Mouse (Mus musculus) kidney, embryonic 16.5 days (tissue): Measurements from ENCODE around the gene Nrg4. TPM values are rescaled to one million over a fixed set of nuclear protein-coding genes. Genes with fewer than 3 reads are reported as not detected.
"Not testable (repeated sequence)": the region's sequence is repeated elsewhere in the genome, so short reads cannot be mapped to it uniquely, and the experiment has no call there.

ENCODE experiments used
- ATAC-seq: fragments of 200-750 bp; cut with Nextera tagmentation; 2 replicates; pipeline ENCODE4 v1.8.0; 2017; ENCODE audit warnings: moderate TSS enrichment; ENCODE audit not compliant: low FRiP score, low TSS enrichment
- H3K27ac ChIP-seq: fragments of 300-500 bp; sonication (generic); 2 replicates; pipeline ENCODE4 v1.5.1; 2014; ENCODE audit warnings: low read length
- H3K27me3 ChIP-seq: fragments of 300-500 bp; sonication (generic); 2 replicates; pipeline ENCODE4 v1.6.1; 2014; ENCODE audit warnings: low read length, control low read depth, mixed read lengths; ENCODE audit not compliant: insufficient read depth
- H3K36me3 ChIP-seq: fragments of 300-500 bp; sonication (generic); 2 replicates; pipeline ENCODE4 v1.6.1; 2014; ENCODE audit warnings: low read length, control low read depth, mixed read lengths; ENCODE audit not compliant: insufficient read depth
- H3K4me1 ChIP-seq: fragments of 300-500 bp; sonication (generic); 2 replicates; pipeline ENCODE4 v1.6.1; 2014; ENCODE audit warnings: low read length, control low read depth, mixed read lengths; ENCODE audit not compliant: insufficient read depth
- H3K4me2 ChIP-seq: fragments of 300-500 bp; sonication (generic); replicated peaks from 2 replicates; pipeline ENCODE4 v1.6.1; 2014; ENCODE audit warnings: low read depth, low read length
- H3K4me3 ChIP-seq: fragments of 300-500 bp; sonication (generic); 2 replicates; pipeline ENCODE4 v1.5.1; 2014; ENCODE audit warnings: mild to moderate bottlenecking, low read length
- H3K9ac ChIP-seq: fragments of 300-500 bp; sonication (generic); replicated peaks from 2 replicates; pipeline ENCODE4 v1.6.1; 2014; ENCODE audit warnings: low read length
- H3K9me3 ChIP-seq: fragments of 300-500 bp; sonication (generic); 2 replicates; pipeline ENCODE4 v1.6.1; 2016; ENCODE audit warnings: low read length, control low read depth
- WGBS: fragments of 180-500 bp; shearing (Covaris S2); extraction: QIAGEN DNeasy Blood & Tissue Kit; methylation state at CpG from one replicate; pipeline ENCODE4 v1.1.7; 2014; 5-methylcytosine and 5-hydroxymethylcytosine counted together
- polyA plus RNA-seq: library from polyadenylated mRNA; unstranded; fragments of >200 nt; fragmentation: Nextera tagmentation; extraction: Ambion mirVana; gene quantifications from 2 replicates; pipeline ENCODE4 v1.2.1, GENCODE M21; 2015

The Nrg4 gene
- polyA plus RNA-seq, 1 experiment from 2014 or later, result 0.71 TPM

DNA sequence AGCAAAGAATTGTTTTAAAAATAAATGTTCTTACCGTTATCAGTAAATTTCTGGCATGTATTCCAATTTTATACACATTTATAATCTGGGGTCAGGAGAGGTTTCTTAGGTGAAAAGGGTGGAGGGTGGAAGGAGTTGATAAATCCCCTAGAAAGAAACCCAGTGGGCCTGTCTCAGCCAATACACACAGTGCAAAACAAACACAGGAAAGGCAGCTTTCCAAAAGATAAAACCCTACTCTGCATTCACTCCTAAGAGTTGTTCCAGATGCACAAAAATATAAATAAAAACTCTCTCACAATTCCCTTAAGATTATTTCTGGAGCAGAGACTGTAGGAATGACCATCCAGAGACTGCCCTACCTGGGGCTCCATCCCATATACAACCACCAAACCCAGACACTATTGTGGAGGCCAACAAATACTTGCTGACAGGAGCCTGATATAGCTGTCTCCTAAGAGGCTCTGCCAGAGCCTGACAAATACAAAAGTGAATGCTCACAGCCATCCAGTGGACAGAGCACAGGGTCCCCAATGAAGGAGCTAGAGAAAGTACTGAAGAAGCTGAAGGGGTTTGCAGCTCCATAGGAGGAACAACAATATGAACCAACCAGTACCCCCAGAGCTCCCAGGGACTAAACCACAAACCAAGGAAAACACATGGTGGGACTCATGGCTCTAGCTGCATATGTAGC lies 81.4 kb downstream of the Nrg4 start:
- not testable (repeated sequence) for H3K4me1 ChIP-seq, H3K9me3 ChIP-seq, H3K9ac ChIP-seq, ATAC-seq, H3K27ac ChIP-seq, H3K27me3 ChIP-seq, H3K4me3 ChIP-seq, H3K36me3 ChIP-seq, H3K4me2 ChIP-seq
- 73% methylated on average over 1 of the region's 1 CpGs for WGBS

GRCm38 (mm10) chr9:55244079-55244478 lies 82.6 kb downstream of the Nrg4 start:
- Histone ChIP-seq H3K36me3 (no peaks in the 10 kb centered on the region), H3K27ac (no peak overlapping the region), H3K4me2 (no peak overlapping the region), H3K4me3 (no peak overlapping the region), H3K4me1 (no peaks in the 10 kb centered on the region), H3K27me3 (0 out of 2 replicates have a peak, but pooled peaks cover 3% of the 10 kb centered on the region), H3K9me3 (no peaks in the 10 kb centered on the region), H3K9ac (no peak overlapping the region)
- no peak for ATAC-seq
- 76% methylated on average over 3 of the region's 3 CpGs for WGBS

DNA sequence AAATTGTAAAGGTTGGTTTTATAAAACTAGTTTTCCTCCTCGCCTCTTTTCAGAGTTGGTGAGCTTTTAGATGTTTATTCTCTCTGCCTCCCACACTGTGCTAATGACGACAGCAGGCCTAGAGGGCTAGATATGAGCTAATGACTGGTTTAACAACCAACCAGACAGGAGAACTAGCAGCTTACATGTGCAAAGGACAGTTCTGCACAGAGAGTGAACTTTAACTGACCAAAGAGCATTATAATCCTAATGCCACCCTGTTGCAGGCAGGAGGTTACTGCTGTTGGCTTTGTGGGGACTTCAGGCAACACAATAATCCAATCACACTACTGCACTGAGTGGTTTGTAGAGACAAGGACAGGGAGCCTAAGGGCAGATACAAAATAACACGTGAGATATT lies 83.4 kb downstream of the Nrg4 start:
- H3K27me3 ChIP-seq, result 0 out of 2 replicates have a peak, but pooled peaks cover 3% of the 10 kb centered on the region
- H3K27ac ChIP-seq, result no peak overlapping the region
- H3K36me3 ChIP-seq, result no peaks in the 10 kb centered on the region
- no peak for ATAC-seq
- H3K9ac ChIP-seq, result no peak overlapping the region
- 77% methylated on average over 3 of the region's 3 CpGs for WGBS
- no peak overlapping the region for H3K4me3 ChIP-seq
- H3K9me3 ChIP-seq, result no peaks in the 10 kb centered on the region
- no peak overlapping the region for H3K4me2 ChIP-seq
- H3K4me1 ChIP-seq, result no peaks in the 10 kb centered on the region

DNA sequence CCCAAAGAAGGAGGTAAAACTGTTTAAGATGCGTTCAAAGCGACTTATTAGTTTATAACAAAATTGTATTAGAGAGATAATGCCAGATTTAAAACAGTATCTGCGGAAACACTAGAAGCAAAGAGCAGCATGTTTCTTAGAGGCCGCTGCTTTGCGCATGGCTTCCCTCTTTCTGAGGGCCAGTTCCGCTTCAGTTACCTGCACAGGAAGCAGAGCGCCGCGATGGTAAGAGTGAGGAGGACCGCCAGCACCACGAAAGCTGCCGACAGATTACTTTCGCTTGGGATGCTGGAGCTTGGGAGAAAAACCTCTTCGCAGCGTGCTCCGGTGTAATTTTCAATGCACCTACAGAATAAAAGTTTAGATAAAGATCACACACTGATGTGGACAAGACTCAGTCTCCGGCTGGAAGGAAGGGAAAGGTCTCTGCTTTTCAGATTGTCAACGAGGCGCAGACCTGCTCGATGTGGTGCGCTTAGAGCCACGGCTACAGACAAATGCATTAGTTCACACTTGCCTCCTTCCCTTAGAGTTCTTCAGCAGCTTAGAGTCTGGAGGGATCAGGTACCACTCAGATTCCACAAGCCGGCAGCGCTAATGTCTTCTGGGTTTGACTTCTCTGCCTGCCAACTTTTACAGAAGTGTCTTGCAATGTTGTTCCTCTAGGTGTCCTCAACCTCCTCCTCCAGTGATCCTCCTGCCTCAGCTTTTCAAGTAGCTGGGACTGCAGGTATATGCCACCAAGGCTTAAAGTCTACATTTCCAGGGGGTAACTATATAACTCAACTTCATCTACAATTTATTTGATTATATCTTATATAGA lies 84.6 kb downstream of the Nrg4 start:
- H3K27me3 ChIP-seq, result 0 out of 2 replicates have a peak, but pooled peaks cover 3% of the 10 kb centered on the region
- H3K36me3 ChIP-seq, result no peaks in the 10 kb centered on the region
- WGBS, result 38% methylated on average over 24 of the region's 24 CpGs
- no peaks in the 10 kb centered on the region for H3K9me3 ChIP-seq
- no peaks in the 10 kb centered on the region for H3K4me1 ChIP-seq
- H3K27ac ChIP-seq, result no peak overlapping the region
- peak overlapping the region; percentile 47 for H3K4me2 ChIP-seq
- H3K9ac ChIP-seq, result no peak overlapping the region
- no peak for ATAC-seq
- H3K4me3 ChIP-seq, result peak overlapping the region; percentile 32

- no peak for ATAC-seq
- no peak overlapping the region for H3K4me2 ChIP-seq
- no peak overlapping the region for H3K27ac ChIP-seq
- WGBS, result 86% methylated on average over 5 of the region's 5 CpGs
- no peak overlapping the region for H3K9ac ChIP-seq
- H3K4me1 ChIP-seq, result no peaks in the 10 kb centered on the region
- no peaks in the 10 kb centered on the region for H3K36me3 ChIP-seq
- H3K27me3 ChIP-seq, result 0 out of 2 replicates have a peak, but pooled peaks cover 3% of the 10 kb centered on the region
- H3K4me3 ChIP-seq, result no peak overlapping the region
- H3K9me3 ChIP-seq, result no peaks in the 10 kb centered on the region
Measured at GRCm38 (mm10) chr9:55240852-55241251, 85.8 kb downstream of the Nrg4 start.

DNA sequence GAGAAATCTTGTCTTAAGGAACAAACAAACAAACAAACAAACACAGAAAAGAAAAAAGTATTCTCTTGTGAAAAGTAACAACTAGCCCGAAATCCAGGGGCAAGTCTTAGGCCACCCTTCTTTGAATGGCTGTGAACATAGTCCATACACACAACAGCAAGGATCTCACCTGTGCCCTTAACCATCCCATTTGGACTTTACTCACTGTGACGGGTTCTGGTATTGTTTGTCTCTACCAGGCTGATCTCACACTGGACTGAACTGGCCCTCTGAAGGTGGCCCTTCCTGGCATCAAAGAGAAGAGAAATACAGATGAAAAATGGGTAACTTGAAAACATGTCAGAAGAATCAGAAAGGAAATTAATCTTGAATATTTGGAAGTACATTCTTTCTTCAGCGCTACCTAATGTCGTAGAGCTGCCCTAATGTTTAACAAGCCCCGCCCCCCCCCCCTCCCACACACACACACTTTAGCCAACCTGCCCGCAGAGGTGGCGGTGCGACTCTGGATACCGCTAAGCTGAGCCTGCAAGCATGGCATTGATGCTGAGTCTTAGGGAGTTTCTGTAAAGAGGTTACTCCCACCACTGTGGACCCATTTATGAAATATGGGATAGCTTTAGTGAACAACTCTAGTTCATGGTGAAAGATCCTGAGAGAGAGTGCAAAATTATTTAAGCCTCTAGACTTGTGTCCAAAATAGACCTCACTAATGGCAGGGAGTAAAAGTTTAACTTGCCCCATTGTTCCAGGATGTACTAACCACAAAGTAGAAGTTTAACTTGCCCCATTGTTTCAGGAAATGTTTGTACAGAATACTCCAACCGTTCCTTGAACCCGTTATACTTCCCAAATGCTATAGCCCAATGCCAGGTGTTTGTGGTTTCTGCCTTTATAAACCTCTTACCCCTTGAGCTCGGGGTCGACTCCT lies 90.1 kb downstream of the Nrg4 start:
- no peak overlapping the region for H3K9ac ChIP-seq
- no peak overlapping the region for H3K4me3 ChIP-seq
- 0 out of 2 replicates have a peak, but pooled peaks cover 3% of the 10 kb centered on the region for H3K27me3 ChIP-seq
- 0 out of 2 replicates have a peak, but pooled peaks cover 3% of the 10 kb centered on the region for H3K9me3 ChIP-seq
- H3K36me3 ChIP-seq, result no peaks in the 10 kb centered on the region
- ATAC-seq, result no peak
- H3K27ac ChIP-seq, result no peak overlapping the region
- 68% methylated on average over 13 of the region's 13 CpGs for WGBS
- no peak overlapping the region for H3K4me2 ChIP-seq
- no peaks in the 10 kb centered on the region for H3K4me1 ChIP-seq

- H3K9ac ChIP-seq, H3K9me3 ChIP-seq, ATAC-seq, H3K27ac ChIP-seq, H3K4me3 ChIP-seq, H3K4me1 ChIP-seq, H3K27me3 ChIP-seq, H3K36me3 ChIP-seq: not testable (repeated sequence)
- WGBS, result 48% methylated on average over 11 of the region's 11 CpGs
- 0 out of 2 replicates have a peak overlapping the region, but pooled peaks have one; percentile 18 for H3K4me2 ChIP-seq
Measured at GRCm38 (mm10) chr9:55233076-55233475, 93.6 kb downstream of the Nrg4 start.

DNA sequence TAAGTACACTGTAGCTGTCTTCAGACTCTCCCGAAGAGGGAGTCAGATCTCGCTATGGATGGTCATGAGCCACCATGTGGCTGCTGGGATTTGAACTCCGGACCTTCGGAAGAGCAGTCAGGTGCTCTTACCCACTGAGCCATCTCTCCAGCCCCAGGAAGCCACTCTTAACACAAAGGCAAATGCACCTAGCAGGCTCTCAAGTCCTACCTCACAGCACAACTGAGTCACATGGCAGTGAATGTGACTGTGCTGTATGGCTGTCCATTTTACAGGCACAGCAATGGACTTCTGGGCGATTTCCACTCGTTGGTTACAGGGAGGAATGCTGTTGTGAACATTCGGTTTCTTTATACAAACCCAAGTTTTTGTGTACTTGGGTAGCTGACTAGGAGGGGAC lies 94.1 kb downstream of the Nrg4 start:
- Histone ChIP-seq H3K36me3 (no peaks in the 10 kb centered on the region), H3K4me3 (no peak overlapping the region), H3K9ac (no peak overlapping the region), H3K27me3 (no peaks in the 10 kb centered on the region), H3K27ac (no peak overlapping the region), H3K4me2 (no peak overlapping the region), H3K9me3 (0 out of 2 replicates have a peak, but pooled peaks cover 3% of the 10 kb centered on the region), H3K4me1 (no peaks in the 10 kb centered on the region)
- WGBS, result 92% methylated on average over 7 of the region's 7 CpGs
- ATAC-seq, result no peak

- ATAC-seq, result no peak
- H3K36me3 ChIP-seq, result no peaks in the 10 kb centered on the region
- H3K4me3 ChIP-seq, result no peak overlapping the region
- H3K27me3 ChIP-seq, result no peaks in the 10 kb centered on the region
- no peak overlapping the region for H3K9ac ChIP-seq
- no peak overlapping the region for H3K27ac ChIP-seq
- 0 out of 2 replicates have a peak, but pooled peaks cover 3% of the 10 kb centered on the region for H3K9me3 ChIP-seq
- no peak overlapping the region for H3K4me2 ChIP-seq
- WGBS, result 89% methylated on average over 5 of the region's 5 CpGs
- H3K4me1 ChIP-seq, result no peaks in the 10 kb centered on the region
Measured at GRCm38 (mm10) chr9:55232110-55232509, 94.5 kb downstream of the Nrg4 start.
